Mouse (Mus musculus): Measurements from ENCODE around the gene Olfr881. TPM values are rescaled to one million over a fixed set of nuclear protein-coding genes. Genes with fewer than 3 reads are reported as not detected.

The Olfr881 gene
- polyA plus RNA-seq (2015; fragmentation: Nextera tagmentation; extraction: Ambion mirVana), result 0.11 TPM in 1 of 2 replicates, not detected in the other

- H3K27me3 ChIP-seq, result no peaks in the 10 kb centered on the region
- H3K9ac ChIP-seq, result no peak within 1 kb of the TSS
- no peak within 1 kb of the TSS for H3K27ac ChIP-seq (replicated peaks)
- ATAC-seq (ENCODE audit: insufficient number of reproducible peaks, low FRiP score, low TSS enrichment, low read depth), result no peak
- no peak within 1 kb of the TSS for H3K4me2 ChIP-seq (replicated peaks)
- H3K4me1 ChIP-seq, result no peaks in the 10 kb centered on the region
- no peaks in the 10 kb centered on the region for H3K9me3 ChIP-seq (replicated peaks)
- H3K4me3 ChIP-seq (replicated peaks), result no peak within 1 kb of the TSS
- H3K36me3 ChIP-seq, result no peaks in the 10 kb centered on the region
Observed at GRCm38 (mm10) chr9:37991525-37991924, at the start of gene Olfr881. TSS of gene Olfr881 (plus strand) at chr9:37991825.

DNA sequence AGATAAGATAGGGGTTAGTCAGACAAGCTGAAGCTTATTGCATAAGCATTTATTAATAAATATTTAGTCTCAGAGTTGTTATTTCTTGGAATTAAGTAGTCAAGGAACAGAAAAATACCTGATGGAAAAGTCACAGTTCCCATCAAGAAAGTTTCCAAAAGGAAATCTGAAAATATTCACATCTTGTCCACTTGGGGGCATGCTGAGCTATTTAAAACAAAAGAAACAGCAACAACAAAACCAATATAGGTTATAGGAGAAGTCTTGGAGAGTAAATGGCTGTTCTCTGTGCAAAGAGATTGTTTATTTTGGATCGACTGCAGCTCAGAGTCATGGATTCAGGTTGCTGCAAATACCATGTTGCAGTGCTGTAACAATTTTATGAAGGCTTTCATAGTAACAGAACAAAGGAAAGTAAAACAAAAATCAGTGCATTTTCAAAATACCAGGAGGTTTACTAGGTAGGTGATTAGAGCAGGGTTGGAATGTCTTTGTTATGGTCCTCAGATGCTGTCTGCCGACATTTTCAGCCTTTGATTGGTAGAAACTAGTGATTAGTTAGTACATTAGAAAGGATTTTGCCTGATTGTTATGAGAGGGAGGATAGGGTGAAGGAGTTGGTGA is 7.1 kb downstream of the Olfr881 start:
- 38% methylated on average over 2 of the region's 2 CpGs for WGBS
- H3K27ac ChIP-seq (replicated peaks), result no peak overlapping the region
- H3K4me2 ChIP-seq (replicated peaks), result no peak overlapping the region

GRCm38 (mm10) chr9:38000021-38000420 is 8.4 kb downstream of the Olfr881 start:
- H3K36me3 ChIP-seq, result no peaks in the 10 kb centered on the region
- H3K27me3 ChIP-seq, result no peaks in the 10 kb centered on the region
- H3K9me3 ChIP-seq (replicated peaks), result no peaks in the 10 kb centered on the region
- no peak overlapping the region for H3K27ac ChIP-seq (replicated peaks)
- H3K4me2 ChIP-seq (replicated peaks), result no peak overlapping the region
- no peak overlapping the region for H3K9ac ChIP-seq
- 33% methylated on average over 1 of the region's 1 CpGs for WGBS
- no peak overlapping the region for H3K4me3 ChIP-seq (replicated peaks)
- ATAC-seq (ENCODE audit: insufficient number of reproducible peaks, low FRiP score, low TSS enrichment, low read depth), result no peak
- H3K4me1 ChIP-seq, result no peaks in the 10 kb centered on the region

More for the DNA sequence above, 7.1 kb downstream of the Olfr881 start:
- H3K36me3 ChIP-seq, result no peaks in the 10 kb centered on the region
- H3K4me3 ChIP-seq (replicated peaks), result no peak overlapping the region
- no peaks in the 10 kb centered on the region for H3K4me1 ChIP-seq
- no peaks in the 10 kb centered on the region for H3K27me3 ChIP-seq
- no peak overlapping the region for H3K9ac ChIP-seq
- no peak for ATAC-seq (ENCODE audit: insufficient number of reproducible peaks, low FRiP score, low TSS enrichment, low read depth)
- H3K9me3 ChIP-seq (replicated peaks), result no peaks in the 10 kb centered on the region

DNA sequence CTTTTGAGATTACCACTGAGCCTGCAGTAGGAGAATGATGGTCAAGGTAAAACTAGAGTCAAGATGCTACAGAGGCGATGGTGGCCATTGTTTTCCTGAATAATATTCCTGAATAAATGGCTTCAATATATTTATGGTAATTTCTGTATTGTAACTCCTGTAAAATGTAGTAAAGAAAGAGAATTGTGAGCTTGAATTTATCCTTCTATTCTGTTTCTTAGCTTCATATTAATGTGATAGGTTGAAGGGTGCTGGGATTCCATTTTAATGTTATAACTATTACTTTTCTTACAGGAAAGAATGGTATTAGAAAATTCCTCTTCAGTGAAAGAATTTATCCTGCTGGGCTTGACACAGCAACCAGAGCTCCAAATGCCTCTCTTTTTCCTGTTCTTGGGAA is 33.9 kb downstream of the Olfr881 start, which contains the start of gene Olfr883:
TSS of gene Olfr883 (plus strand) at position 301 of the 400 bp plus-strand sequence.
- no peak for ATAC-seq (ENCODE audit: insufficient number of reproducible peaks, low FRiP score, low TSS enrichment, low read depth)
- WGBS, result 74% methylated on average over 1 of the region's 1 CpGs

More for the DNA sequence above, 33.9 kb downstream of the Olfr881 start, which contains the start of gene Olfr883:
- no peak within 1 kb of the TSS for H3K4me3 ChIP-seq (replicated peaks)
- no peak within 1 kb of the TSS for H3K4me2 ChIP-seq (replicated peaks)
- H3K27me3 ChIP-seq, result no peaks in the 10 kb centered on the region
- H3K9me3 ChIP-seq (replicated peaks), result no peaks in the 10 kb centered on the region
- no peaks in the 10 kb centered on the region for H3K36me3 ChIP-seq
- H3K27ac ChIP-seq (replicated peaks), result no peak within 1 kb of the TSS
- H3K4me1 ChIP-seq, result no peaks in the 10 kb centered on the region
- no peak within 1 kb of the TSS for H3K9ac ChIP-seq

Other genes starting within 250 kb of the Olfr881 start
- gene Olfr874, start 246.7 kb upstream of the Olfr881 start, polyA plus RNA-seq (2015; fragmentation: Nextera tagmentation; extraction: Ambion mirVana), result 0.48 TPM in 1 of 2 replicates, not detected in the other
- 0.79 TPM in 1 of 2 replicates, not detected in the other for gene Olfr875, start 220.0 kb upstream of the Olfr881 start, polyA plus RNA-seq (2015; fragmentation: Nextera tagmentation; extraction: Ambion mirVana)
- gene Olfr876, start 188.8 kb upstream of the Olfr881 start, polyA plus RNA-seq (2015; fragmentation: Nextera tagmentation; extraction: Ambion mirVana), result 0.04 and 0.05 TPM in 2 replicates
- 0.22 and 0.28 TPM in 2 replicates for gene Olfr877, start 137.6 kb upstream of the Olfr881 start, polyA plus RNA-seq (2015; fragmentation: Nextera tagmentation; extraction: Ambion mirVana)
- gene Olfr145, start 95.1 kb upstream of the Olfr881 start, polyA plus RNA-seq (2015; fragmentation: Nextera tagmentation; extraction: Ambion mirVana), result 0.16 and 0.19 TPM in 2 replicates
- 0.09 and 0.35 TPM in 2 replicates for gene Olfr878, start 74.0 kb upstream of the Olfr881 start, polyA plus RNA-seq (2015; fragmentation: Nextera tagmentation; extraction: Ambion mirVana)
- not detected in 2 replicates for gene Olfr883, start 34.0 kb downstream of the Olfr881 start, polyA plus RNA-seq (2015; fragmentation: Nextera tagmentation; extraction: Ambion mirVana)
- 0.33 TPM in 1 of 2 replicates, not detected in the other for gene Olfr884, start 54.7 kb downstream of the Olfr881 start, polyA plus RNA-seq (2015; fragmentation: Nextera tagmentation; extraction: Ambion mirVana)
- 0.23 TPM in 1 of 2 replicates, not detected in the other for gene Olfr885, start 69.5 kb downstream of the Olfr881 start, polyA plus RNA-seq (2015; fragmentation: Nextera tagmentation; extraction: Ambion mirVana)
- gene Olfr887, start 92.2 kb downstream of the Olfr881 start, polyA plus RNA-seq (2015; fragmentation: Nextera tagmentation; extraction: Ambion mirVana), result not detected in 2 replicates
- not detected in 2 replicates for gene Olfr888, start 116.3 kb downstream of the Olfr881 start, polyA plus RNA-seq (2015; fragmentation: Nextera tagmentation; extraction: Ambion mirVana)
- 0.12 TPM in 2 replicates for gene Olfr889, start 123.4 kb downstream of the Olfr881 start, polyA plus RNA-seq (2015; fragmentation: Nextera tagmentation; extraction: Ambion mirVana)
- 0.05 TPM in 1 of 2 replicates, not detected in the other for gene Olfr890, start 150.7 kb downstream of the Olfr881 start, polyA plus RNA-seq (2015; fragmentation: Nextera tagmentation; extraction: Ambion mirVana)
- gene Olfr891, start 189.0 kb downstream of the Olfr881 start, polyA plus RNA-seq (2015; fragmentation: Nextera tagmentation; extraction: Ambion mirVana), result not detected in 2 replicates
- 0.16 TPM in 1 of 2 replicates, not detected in the other for gene Olfr893, start 216.5 kb downstream of the Olfr881 start, polyA plus RNA-seq (2015; fragmentation: Nextera tagmentation; extraction: Ambion mirVana)
- not detected in 2 replicates for gene Olfr894, start 226.2 kb downstream of the Olfr881 start, polyA plus RNA-seq (2015; fragmentation: Nextera tagmentation; extraction: Ambion mirVana)